Mouse (Mus musculus) ES-Bruce4 (cell line): ENCODE measurements around the gene Gstm1. TPM values are rescaled to one million over a fixed set of nuclear protein-coding genes. Genes with fewer than 3 reads are reported as not detected.
"Not testable (repeated sequence)": the region's sequence is repeated elsewhere in the genome, so short reads cannot be mapped to it uniquely, and the experiment has no call there.

ENCODE experiments used
- H3K27ac ChIP-seq: 2 replicates; pipeline ENCODE4 v1.5.1; 2012; ENCODE audit warnings: low read length, inconsistent platforms; ENCODE audit not compliant: insufficient read depth
- H3K27me3 ChIP-seq: 2 replicates; pipeline ENCODE4 v1.6.1; 2012; ENCODE audit warnings: mild to moderate bottlenecking, low read length, inconsistent platforms; ENCODE audit not compliant: control insufficient read depth, poor library complexity, insufficient read depth, severe bottlenecking
- H3K36me3 ChIP-seq: 2 replicates; pipeline ENCODE4 v1.6.1; 2012; ENCODE audit warnings: inconsistent platforms, mild to moderate bottlenecking, low read length, moderate library complexity; ENCODE audit not compliant: control insufficient read depth, poor library complexity, insufficient read depth, severe bottlenecking
- H3K4me1 ChIP-seq: one replicate; pipeline ENCODE4 v1.8.1; 2011; ENCODE audit warnings: low read length; ENCODE audit not compliant: control insufficient read depth, insufficient read depth
- H3K4me3 ChIP-seq: 2 replicates; pipeline ENCODE4 v1.5.1; 2011; ENCODE audit warnings: low read depth, mild to moderate bottlenecking, low read length
- H3K9ac ChIP-seq: 2 replicates; pipeline ENCODE4 v1.6.1; 2012; ENCODE audit warnings: low read depth, mild to moderate bottlenecking, inconsistent platforms; ENCODE audit not compliant: poor library complexity, severe bottlenecking
- H3K9me3 ChIP-seq: replicated peaks from 2 replicates; pipeline ENCODE4 v1.6.1; 2012; ENCODE audit warnings: mild to moderate bottlenecking, low read length, inconsistent platforms; ENCODE audit not compliant: control insufficient read depth, poor library complexity, insufficient read depth, severe bottlenecking
- CTCF ChIP-seq: IDR thresholded peaks from one replicate; pipeline ENCODE4 v1.8.1; 2011; ENCODE audit warnings: low read depth, low read length
- EP300 ChIP-seq: IDR thresholded peaks from 2 replicates; pipeline ENCODE4 v1.6.1; 2011; ENCODE audit warnings: low read depth, low read length; ENCODE audit not compliant: insufficient read depth
- POLR2A ChIP-seq: IDR thresholded peaks from one replicate; pipeline ENCODE4 v1.8.1; 2011; ENCODE audit warnings: low read length; ENCODE audit not compliant: insufficient read depth
- polyA plus RNA-seq: library from polyadenylated mRNA; stranded (reverse); fragments of >200 nt; gene quantifications from 2 replicates; pipeline ENCODE4 v1.2.4, GENCODE M21; 2011; ENCODE audit warnings: low read depth; ENCODE audit not compliant: missing spikeins, insufficient read depth, insufficient read length

The Gstm1 gene
- polyA plus RNA-seq, 1 experiment: 163 TPM

GRCm38 (mm10) chr3:108028641-108029365 is 11.0 kb upstream of the Gstm1 start:
- TF ChIP-seq EP300: no peak
- TF ChIP-seq POLR2A: no peak
- TF ChIP-seq CTCF: no peak
- Histone ChIP-seq H3K4me3 (no peak overlapping the region), H3K27me3 (no peaks in the 10 kb centered on the region), H3K27ac (no peak overlapping the region), H3K4me1 (no peaks in the 10 kb centered on the region), H3K36me3 (no peaks in the 10 kb centered on the region), H3K9me3 (no peaks in the 10 kb centered on the region), H3K9ac (no peak overlapping the region)

- Histone ChIP-seq H3K9ac (no peak overlapping the region), H3K27ac (no peak overlapping the region), H3K4me3 (no peak overlapping the region), H3K36me3 (no peaks in the 10 kb centered on the region), H3K9me3 (no peaks in the 10 kb centered on the region), H3K27me3 (no peaks in the 10 kb centered on the region), H3K4me1 (no peaks in the 10 kb centered on the region)
- TF ChIP-seq CTCF: no peak
- TF ChIP-seq EP300: no peak
- TF ChIP-seq POLR2A: no peak
Observed at GRCm38 (mm10) chr3:108026597-108026996, 8.8 kb upstream of the Gstm1 start.

GRCm38 (mm10) chr3:108026049-108026448 is 8.3 kb upstream of the Gstm1 start:
- H3K4me3 ChIP-seq: no peak overlapping the region
- H3K27ac ChIP-seq: no peak overlapping the region
- H3K36me3 ChIP-seq: no peaks in the 10 kb centered on the region
- H3K9ac ChIP-seq: no peak overlapping the region
- TF ChIP-seq EP300 (no peak), CTCF (no peak), POLR2A (no peak)
- H3K27me3 ChIP-seq: no peaks in the 10 kb centered on the region
- no peaks in the 10 kb centered on the region for H3K4me1 ChIP-seq
- no peaks in the 10 kb centered on the region for H3K9me3 ChIP-seq

- Histone ChIP-seq H3K9me3 (no peaks in the 10 kb centered on the region), H3K9ac (no peak overlapping the region), H3K27ac (no peak overlapping the region), H3K4me1 (no peaks in the 10 kb centered on the region), H3K36me3 (no peaks in the 10 kb centered on the region), H3K27me3 (no peaks in the 10 kb centered on the region), H3K4me3 (no peak overlapping the region)
- TF ChIP-seq EP300: no peak
- no peak for TF ChIP-seq POLR2A
- no peak for TF ChIP-seq CTCF
Observed at GRCm38 (mm10) chr3:108025318-108025717, 7.5 kb upstream of the Gstm1 start.

GRCm38 (mm10) chr3:108022650-108023049 is 4.9 kb upstream of the Gstm1 start:
- no peaks in the 10 kb centered on the region for H3K9me3 ChIP-seq
- H3K4me1 ChIP-seq: no peaks in the 10 kb centered on the region
- no peak for TF ChIP-seq CTCF
- no peak for TF ChIP-seq POLR2A
- no peak for TF ChIP-seq EP300

GRCm38 (mm10) chr3:108020351-108021022 is 2.7 kb upstream of the Gstm1 start:
- H3K36me3 ChIP-seq, H3K27ac ChIP-seq, H3K9ac ChIP-seq, H3K4me1 ChIP-seq, H3K9me3 ChIP-seq, H3K27me3 ChIP-seq, H3K4me3 ChIP-seq: not testable (repeated sequence)

More at GRCm38 (mm10) chr3:108022650-108023049, 4.9 kb upstream of the Gstm1 start:
- Histone ChIP-seq H3K27ac (no peak overlapping the region), H3K27me3 (no peaks in the 10 kb centered on the region), H3K9ac (no peak overlapping the region), H3K4me3 (no peak overlapping the region), H3K36me3 (no peaks in the 10 kb centered on the region)

GRCm38 (mm10) chr3:108019226-108019625 is 1.5 kb upstream of the Gstm1 start:
- not testable (repeated sequence) for H3K36me3 ChIP-seq, H3K4me3 ChIP-seq, H3K4me1 ChIP-seq, H3K9me3 ChIP-seq, H3K27me3 ChIP-seq, H3K27ac ChIP-seq, H3K9ac ChIP-seq
